Mouse (Mus musculus): ENCODE data around the gene Optc. TPM values are rescaled to one million over a fixed set of nuclear protein-coding genes. Genes with fewer than 3 reads are reported as not detected.

Gene Optc
- total and polyA plus RNA-seq, 3 experiments, result 0.27 to 0.53 TPM; not detected in 1

- no peak for TF ChIP-seq ZMIZ1 (IDR thresholded peaks at IDR 0.05; ENCODE audit: low read depth, low read length)
- no peak for TF ChIP-seq UBTF (IDR thresholded peaks at IDR 0.05; ENCODE audit: borderline replicate concordance, insufficient read depth, low read depth, low read length)
- TF ChIP-seq TAL1 (IDR thresholded peaks at IDR 0.05; ENCODE audit: low read length), result no peak
Observed at GRCm38 (mm10) chr1:133859821-133860711, 47.7 kb downstream of the Optc start (continued).

- no peak overlapping the region for H3K9ac ChIP-seq (ENCODE audit: control insufficient read depth, low read depth, low read length, poor library complexity, severe bottlenecking)
- TF ChIP-seq MAZ (IDR thresholded peaks at IDR 0.05; ENCODE audit: low read depth, low read length), result no peak
- 0 out of 2 replicates have a peak, but pooled peaks have one; percentile 25 for TF ChIP-seq ETS1 (IDR thresholded peaks at IDR 0.05; ENCODE audit: low read depth, low read length)
- 0 out of 4 replicates have a peak, but pooled peaks of 1 of the 2 experiments have one; percentile 10 for TF ChIP-seq EP300 (IDR thresholded peaks at IDR 0.05; ENCODE audit: low read depth in 1 of 2, low read length in 2 of 2)
- peaks cover 0 to 3% of the 10 kb centered on the region in 2 experiments; a peak in 2 of 4 replicates for H3K27me3 ChIP-seq (ENCODE audit: control insufficient read depth in 1 of 2, insufficient read depth in 2 of 2, low read length in 2 of 2)
- H3K36me3 ChIP-seq (ENCODE audit: control insufficient read depth in 1 of 2, insufficient read depth in 2 of 2, low read length in 2 of 2), result peaks cover 0 to 16% of the 10 kb centered on the region in 2 experiments; a peak in 2 of 4 replicates
- no peak overlapping the region for H3K4me3 ChIP-seq (ENCODE audit: control insufficient read depth in 1 of 2, insufficient read depth in 1 of 2, low read depth in 2 of 2, low read length in 2 of 2)
- peaks cover 5 to 23% of the 10 kb centered on the region in 2 experiments for H3K4me1 ChIP-seq (ENCODE audit: control insufficient read depth in 1 of 2, insufficient read depth in 2 of 2, low read length in 2 of 2)
- no peaks in the 10 kb centered on the region for H3K79me2 ChIP-seq (ENCODE audit: control insufficient read depth, insufficient read depth, low read length, poor library complexity)
- peak; percentile 27 for DNase-seq (ENCODE audit: low read depth, low spot score)
- no peaks in the 10 kb centered on the region for H3K9me3 ChIP-seq (replicated peaks; ENCODE audit: insufficient read depth, low read length)
- H3K27ac ChIP-seq (ENCODE audit: control insufficient read depth, low read depth, low read length), result no peak overlapping the region
Observed at GRCm38 (mm10) chr1:133859257-133859656, 48.5 kb downstream of the Optc start.

- no peak for DNase-seq (ENCODE audit: low read depth, low spot score)
- peaks cover 2 to 11% of the 10 kb centered on the region in 2 experiments for H3K27me3 ChIP-seq (ENCODE audit: control insufficient read depth in 1 of 2, insufficient read depth in 2 of 2, low read length in 2 of 2)
- no peak for TF ChIP-seq ELF1 (IDR thresholded peaks at IDR 0.05; ENCODE audit: low read depth, low read length)
- TF ChIP-seq UBTF (IDR thresholded peaks at IDR 0.05; ENCODE audit: borderline replicate concordance, insufficient read depth, low read depth, low read length), result no peak
- no peak for TF ChIP-seq ZNF384 (IDR thresholded peaks at IDR 0.05; ENCODE audit: low read depth, low read length)
Observed at GRCm38 (mm10) chr1:133857781-133858180, 50.0 kb downstream of the Optc start.

GRCm38 (mm10) chr1:133857171-133857570 lies 50.6 kb downstream of the Optc start:
- peaks cover 0 to 6% of the 10 kb centered on the region in 2 experiments; a peak in 1 of 4 replicates for H3K36me3 ChIP-seq (ENCODE audit: control insufficient read depth in 1 of 2, insufficient read depth in 2 of 2, low read length in 2 of 2)
- DNase-seq (ENCODE audit: low read depth, low spot score), result no peak

More at GRCm38 (mm10) chr1:133857781-133858180, 50.0 kb downstream of the Optc start:
- H3K9me3 ChIP-seq (replicated peaks; ENCODE audit: insufficient read depth, low read length), result no peaks in the 10 kb centered on the region
- H3K4me3 ChIP-seq (ENCODE audit: control insufficient read depth in 1 of 2, insufficient read depth in 1 of 2, low read depth in 2 of 2, low read length in 2 of 2), result no peak overlapping the region
- no peak overlapping the region for H3K9ac ChIP-seq (ENCODE audit: control insufficient read depth, low read depth, low read length, poor library complexity, severe bottlenecking)
- no peak overlapping the region for H3K27ac ChIP-seq (ENCODE audit: control insufficient read depth, low read depth, low read length)
- no peaks in the 10 kb centered on the region for H3K79me2 ChIP-seq (ENCODE audit: control insufficient read depth, insufficient read depth, low read length, poor library complexity)
- peaks cover 0 to 8% of the 10 kb centered on the region in 2 experiments; a peak in 2 of 4 replicates for H3K4me1 ChIP-seq (ENCODE audit: control insufficient read depth in 1 of 2, insufficient read depth in 2 of 2, low read length in 2 of 2)
- peaks cover 0 to 6% of the 10 kb centered on the region in 2 experiments; a peak in 1 of 4 replicates for H3K36me3 ChIP-seq (ENCODE audit: control insufficient read depth in 1 of 2, insufficient read depth in 2 of 2, low read length in 2 of 2)

More at GRCm38 (mm10) chr1:133857171-133857570, 50.6 kb downstream of the Optc start:
- Histone ChIP-seq H3K9ac (ENCODE audit: control insufficient read depth, low read depth, low read length, poor library complexity, severe bottlenecking) (no peak overlapping the region), H3K4me3 (ENCODE audit: control insufficient read depth in 1 of 2, insufficient read depth in 1 of 2, low read depth in 2 of 2, low read length in 2 of 2) (no peak overlapping the region), H3K27ac (ENCODE audit: control insufficient read depth, low read depth, low read length) (no peak overlapping the region), H3K4me1 (ENCODE audit: control insufficient read depth in 1 of 2, insufficient read depth in 2 of 2, low read length in 2 of 2) (peaks cover 0 to 8% of the 10 kb centered on the region in 2 experiments; a peak in 2 of 4 replicates), H3K27me3 (ENCODE audit: control insufficient read depth in 1 of 2, insufficient read depth in 2 of 2, low read length in 2 of 2) (peaks cover 2 to 11% of the 10 kb centered on the region in 2 experiments), H3K79me2 (ENCODE audit: control insufficient read depth, insufficient read depth, low read length, poor library complexity) (no peaks in the 10 kb centered on the region), H3K9me3 (replicated peaks; ENCODE audit: insufficient read depth, low read length) (no peaks in the 10 kb centered on the region)
- TF ChIP-seq MYC (IDR thresholded peaks at IDR 0.05; ENCODE audit: low read depth, low read length), result no peak
- TF ChIP-seq MAFK (IDR thresholded peaks at IDR 0.05; ENCODE audit: borderline replicate concordance, low read depth, low read length), result no peak
- TF ChIP-seq POLR2AphosphoS2 (IDR thresholded peaks at IDR 0.05; ENCODE audit: low read length), result no peak
- no peak for TF ChIP-seq RAD21 (IDR thresholded peaks at IDR 0.05; ENCODE audit: low read depth, low read length)
- no peak for TF ChIP-seq MAX (IDR thresholded peaks at IDR 0.05; ENCODE audit: low read length)
- no peak for TF ChIP-seq ZKSCAN1 (IDR thresholded peaks at IDR 0.05; ENCODE audit: low read depth, low read length)
- TF ChIP-seq CTCF (IDR thresholded peaks at IDR 0.05 in 2 of 3, conservative IDR thresholded peaks at IDR 0.05 in 1 of 3; ENCODE audit: control insufficient read depth in 1 of 3, insufficient read depth in 1 of 3, low read depth in 2 of 3, low read length in 3 of 3, poor library complexity in 1 of 3, severe bottlenecking in 1 of 3), result no peak
- TF ChIP-seq NELFE (IDR thresholded peaks at IDR 0.05; ENCODE audit: low read depth, low read length), result no peak
- TF ChIP-seq MXI1 (IDR thresholded peaks at IDR 0.05; ENCODE audit: low read depth, low read length), result no peak
- no peak for TF ChIP-seq TAL1 (IDR thresholded peaks at IDR 0.05; ENCODE audit: low read length)
- TF ChIP-seq GABPA (IDR thresholded peaks at IDR 0.05; ENCODE audit: low read depth, low read length), result no peak
- TF ChIP-seq ETS1 (IDR thresholded peaks at IDR 0.05; ENCODE audit: low read depth, low read length), result no peak
- TF ChIP-seq EP300 (IDR thresholded peaks at IDR 0.05; ENCODE audit: low read depth in 1 of 2, low read length in 2 of 2), result no peak
- TF ChIP-seq MAZ (IDR thresholded peaks at IDR 0.05; ENCODE audit: low read depth, low read length), result no peak
- TF ChIP-seq KAT2A (conservative IDR thresholded peaks at IDR 0.05; ENCODE audit: low read depth, low read length), result no peak
- no peak for TF ChIP-seq HCFC1 (IDR thresholded peaks at IDR 0.05; ENCODE audit: low read depth, low read length)
- TF ChIP-seq POLR2A (IDR thresholded peaks at IDR 0.05; ENCODE audit: control insufficient read depth in 1 of 2, insufficient read depth in 1 of 2, low read depth in 1 of 2, low read length in 2 of 2, poor library complexity in 1 of 2), result no peak
